Mouse (Mus musculus): Measurements from ENCODE around the gene Tmem50b.

DNA sequence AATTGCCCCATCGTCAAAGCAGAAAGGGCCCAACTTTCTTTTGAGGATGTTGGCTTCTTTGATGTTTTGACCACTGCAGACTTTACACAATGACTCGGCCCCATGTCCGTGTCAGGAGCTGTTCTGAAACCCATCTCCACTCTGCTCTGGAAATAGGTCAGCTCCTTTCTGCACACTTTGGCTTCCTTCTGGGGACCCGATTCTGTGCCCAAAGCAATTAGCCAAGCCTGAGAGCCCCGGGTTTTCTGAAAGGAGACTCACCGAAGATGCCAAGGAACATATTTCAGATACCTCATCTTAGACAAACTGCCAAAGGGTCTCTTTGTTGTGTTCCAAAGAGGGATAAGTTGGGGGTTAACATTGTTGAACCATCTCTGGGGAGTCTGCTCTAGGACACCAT lies 17.0 kb upstream of the Tmem50b start:
- TF ChIP-seq CTCF (IDR thresholded peaks at IDR 0.05; ENCODE audit: extremely low read depth, insufficient read depth, insufficient read length, insufficient replicate concordance), result no peak
- no peak for TF ChIP-seq POLR2A (IDR thresholded peaks at IDR 0.05; ENCODE audit: low read depth, low read length)

All from spleen, adult 2 months (tissue).